Mouse (Mus musculus) heart, adult 2 months (tissue): ENCODE data around the gene Zcchc18. TPM values are rescaled to one million over a fixed set of nuclear protein-coding genes. Genes with fewer than 3 reads are reported as not detected.

Experiments
- DNase-seq, 2 experiments: peaks; one replicate each; pipeline ENCODE4 v3.0.0; 2021
- H3K27ac ChIP-seq: fragments of 200-600 bp; 2 replicates; pipeline ENCODE4 v1.8.1; 2022
- H3K27me3 ChIP-seq: fragments of 200-500 bp; 2 replicates; pipeline ENCODE4 v1.6.1; 2012; ENCODE audit warnings: mild to moderate bottlenecking, low read length, inconsistent platforms, mixed read lengths; ENCODE audit not compliant: control insufficient read depth, insufficient read depth
- H3K36me3 ChIP-seq: fragments of 200-500 bp; 2 replicates; pipeline ENCODE4 v1.6.1; 2012; ENCODE audit warnings: low read length, inconsistent platforms; ENCODE audit not compliant: control insufficient read depth, insufficient read depth
- H3K4me1 ChIP-seq: fragments of 200-500 bp; 2 replicates; pipeline ENCODE4 v1.6.1; 2011; ENCODE audit warnings: low read length; ENCODE audit not compliant: control insufficient read depth, insufficient read depth
- H3K4me3 ChIP-seq: fragments of 200-600 bp; 2 replicates; pipeline ENCODE4 v1.8.1; 2022
- H3K79me2 ChIP-seq: fragments of 200-500 bp; replicated peaks from 2 replicates; pipeline ENCODE4 v1.6.1; 2012; ENCODE audit warnings: mild to moderate bottlenecking, inconsistent platforms, low read length, moderate library complexity, mixed read lengths; ENCODE audit not compliant: control insufficient read depth, insufficient read depth
- H3K9ac ChIP-seq: fragments of 200-500 bp; 2 replicates; pipeline ENCODE4 v1.6.1; 2012; ENCODE audit warnings: low read depth, mild to moderate bottlenecking, control low read depth, inconsistent platforms, low read length, mixed read lengths
- CTCF ChIP-seq: fragments of 200-600 bp; IDR thresholded peaks from 2 replicates; pipeline ENCODE4 v1.8.1; 2022; ENCODE audit warnings: antibody characterized with exemption, mild to moderate bottlenecking, moderate library complexity
- EP300 ChIP-seq: fragments of 200-500 bp; IDR thresholded peaks from 2 replicates; pipeline ENCODE4 v1.6.1; 2011; ENCODE audit warnings: low read depth, low read length, control low read depth; ENCODE audit not compliant: insufficient read depth
- POLR2A ChIP-seq: fragments of 200-500 bp; IDR thresholded peaks from 2 replicates; pipeline ENCODE4 v1.6.1; 2011; ENCODE audit warnings: mild to moderate bottlenecking, low read depth, low read length, control low read depth; ENCODE audit not compliant: insufficient read depth
- WGBS: fragments of 180-500 bp; shearing (Covaris S2); methylation state at CpG from one replicate; pipeline ENCODE4 v1.1.7; 2018; 5-methylcytosine and 5-hydroxymethylcytosine counted together
- intact Hi-C: fragments of 180-260 bp; cut with DNase I; formaldehyde crosslinking; loops from one replicate; pipeline ENCODE4 v1.15.1; 2025
- polyA plus RNA-seq: library from polyadenylated mRNA; depleted of rRNA; stranded (reverse); fragments of >200 nt; gene quantifications from 2 replicates; pipeline ENCODE4 v1.2.3, GENCODE M21; 2012
- total RNA-seq, 2 experiments: library from RNA; stranded (reverse); gene quantifications; 2 replicates each; pipeline ENCODE4 v1.2.3; 2021

The Zcchc18 gene
- total and polyA plus RNA-seq, 3 experiments, result 0.18 to 0.27 (median 0.18) TPM

DNA sequence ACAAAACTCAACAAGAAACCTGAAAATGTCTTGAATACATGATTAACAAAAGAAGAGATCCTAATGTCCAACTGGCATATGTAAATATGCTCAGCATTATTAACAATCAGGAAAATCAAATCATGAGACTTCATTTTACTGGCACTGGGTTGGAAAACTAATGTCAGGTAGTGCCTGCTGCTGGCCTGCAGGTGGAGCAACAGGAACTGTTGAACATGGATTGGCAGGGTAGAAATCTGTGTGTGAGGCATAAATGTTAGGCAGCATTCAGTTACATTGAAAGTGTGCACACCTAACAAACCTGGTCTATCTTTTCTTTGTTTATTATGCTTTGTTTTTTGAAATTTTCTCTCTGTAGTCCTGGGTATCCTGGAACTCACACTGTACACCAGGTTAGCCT is 14.3 kb upstream of the Zcchc18 start:
- Histone ChIP-seq H3K79me2 (no peaks in the 10 kb centered on the region), H3K9ac (no peak overlapping the region), H3K4me3 (no peak overlapping the region), H3K4me1 (no peaks in the 10 kb centered on the region), H3K27me3 (no peaks in the 10 kb centered on the region), H3K27ac (no peak overlapping the region), H3K36me3 (no peaks in the 10 kb centered on the region)
- no peak for DNase-seq
- TF ChIP-seq CTCF, result peak; percentile 58
- no peak for TF ChIP-seq EP300
- intact Hi-C loops, result no loop called here

- TF ChIP-seq POLR2A (no peak), CTCF (no peak), EP300 (no peak)
- no peaks in the 10 kb centered on the region for H3K36me3 ChIP-seq
- H3K4me3 ChIP-seq, result no peak overlapping the region
- intact Hi-C loops, result no loop called here
- DNase-seq, result no peak
- no peaks in the 10 kb centered on the region for H3K4me1 ChIP-seq
- no peak overlapping the region for H3K27ac ChIP-seq
- no peak overlapping the region for H3K9ac ChIP-seq
- H3K27me3 ChIP-seq, result no peaks in the 10 kb centered on the region
- no peaks in the 10 kb centered on the region for H3K79me2 ChIP-seq
Measured at GRCm38 (mm10) chrX:136986039-136986438, 6.9 kb upstream of the Zcchc18 start.

- Histone ChIP-seq H3K4me1 (no peaks in the 10 kb centered on the region; the same call in 1 of the 2 replicates), H3K9ac (no peak overlapping the region), H3K27ac (no peak overlapping the region), H3K4me3 (no peak overlapping the region), H3K79me2 (no peaks in the 10 kb centered on the region), H3K36me3 (no peaks in the 10 kb centered on the region), H3K27me3 (peaks cover 3% of the 10 kb centered on the region; the same call in 1 of the 2 replicates)
- WGBS, result 54% methylated on average over 2 of the region's 2 CpGs
- TF ChIP-seq EP300 (no peak), CTCF (no peak), POLR2A (no peak)
- no peak for DNase-seq
- intact Hi-C loops, result no loop called here
Measured at GRCm38 (mm10) chrX:136991274-136991673, 1.7 kb upstream of the Zcchc18 start.

GRCm38 (mm10) chrX:136992191-136992965 is 577 bp upstream of the Zcchc18 start:
- no peak overlapping the region; the same call in 1 of the 2 replicates for H3K9ac ChIP-seq
- peaks cover 3% of the 10 kb centered on the region; the same call in 1 of the 2 replicates for H3K27me3 ChIP-seq
- 25% methylated on average over 19 of the region's 19 CpGs for WGBS

DNA sequence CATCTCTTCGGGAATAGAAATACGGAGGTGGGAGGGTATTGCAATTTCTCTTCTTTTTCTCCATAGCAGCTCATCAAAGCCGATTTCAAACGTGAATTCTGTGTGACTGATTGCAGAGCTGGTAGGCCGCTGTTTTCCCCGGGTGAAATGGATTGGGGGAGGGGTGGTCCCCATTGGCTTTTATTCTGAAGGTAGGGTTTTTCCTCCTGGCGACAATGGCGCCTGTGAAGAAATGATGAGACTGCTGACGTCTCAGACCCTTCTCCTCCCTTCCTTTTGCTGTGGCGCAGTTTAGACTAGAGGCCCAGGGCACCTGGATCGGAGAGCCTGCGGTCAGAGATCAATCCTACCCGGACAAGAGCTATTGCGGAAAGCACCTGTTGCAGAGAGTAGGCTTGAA is 686 bp downstream of the Zcchc18 start:
- peaks cover 3% of the 10 kb centered on the region; the same call in 1 of the 2 replicates for H3K27me3 ChIP-seq
- H3K4me1 ChIP-seq, result no peaks in the 10 kb centered on the region; the same call in 1 of the 2 replicates
- TF ChIP-seq EP300 (no peak), CTCF (no peak), POLR2A (no peak)
- H3K79me2 ChIP-seq, result no peaks in the 10 kb centered on the region
- DNase-seq, result no peak
- 44% methylated on average over 14 of the region's 14 CpGs for WGBS
- H3K9ac ChIP-seq, result no peak overlapping the region
- H3K36me3 ChIP-seq, result no peaks in the 10 kb centered on the region
- no peak overlapping the region for H3K4me3 ChIP-seq
- no peak overlapping the region for H3K27ac ChIP-seq
- intact Hi-C loops, result no loop called here

More at GRCm38 (mm10) chrX:136992191-136992965, 577 bp upstream of the Zcchc18 start:
- no peaks in the 10 kb centered on the region for H3K36me3 ChIP-seq
- H3K4me1 ChIP-seq, result no peaks in the 10 kb centered on the region; the same call in 1 of the 2 replicates
- no peak for DNase-seq
- no peak overlapping the region for H3K27ac ChIP-seq
- intact Hi-C loops, result no loop called here
- peak overlapping the region; percentile 19; the same call in 1 of the 2 replicates for H3K4me3 ChIP-seq
- no peaks in the 10 kb centered on the region for H3K79me2 ChIP-seq
- no peak for TF ChIP-seq CTCF
- TF ChIP-seq EP300, result no peak
- no peak for TF ChIP-seq POLR2A

DNA sequence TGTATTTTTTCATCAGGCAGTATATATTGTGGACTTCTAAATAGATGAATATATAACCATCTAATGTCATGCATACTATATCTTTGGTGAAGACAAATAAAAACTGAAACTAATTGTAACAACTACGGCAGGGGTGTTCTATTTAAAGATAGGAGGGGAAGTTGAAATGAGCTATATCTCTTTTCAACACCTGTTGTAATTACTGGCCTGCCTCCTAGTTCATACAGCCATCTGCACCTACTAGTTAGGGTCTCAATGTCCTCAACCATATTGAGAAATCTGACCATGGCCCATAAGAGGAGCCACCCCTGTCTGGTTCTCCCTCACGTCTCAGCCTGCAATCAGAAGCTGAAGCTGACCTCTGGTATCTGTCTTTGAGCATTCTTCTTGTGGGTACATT is 3.3 kb downstream of the Zcchc18 start:
- H3K79me2 ChIP-seq, result no peaks in the 10 kb centered on the region
- intact Hi-C loops, result no loop called here
- H3K4me3 ChIP-seq, result no peak overlapping the region
- peaks cover 3% of the 10 kb centered on the region; the same call in 1 of the 2 replicates for H3K27me3 ChIP-seq
- no peaks in the 10 kb centered on the region for H3K36me3 ChIP-seq
- TF ChIP-seq POLR2A (no peak), EP300 (no peak), CTCF (no peak)
- H3K9ac ChIP-seq, result no peak overlapping the region
- H3K4me1 ChIP-seq, result no peaks in the 10 kb centered on the region; the same call in 1 of the 2 replicates
- 62% methylated on average over 2 of the region's 2 CpGs for WGBS
- H3K27ac ChIP-seq, result no peak overlapping the region
- DNase-seq, result no peak
